Mouse (Mus musculus): Measurements from ENCODE around the gene Bak1.

Gene Bak1

DNA sequence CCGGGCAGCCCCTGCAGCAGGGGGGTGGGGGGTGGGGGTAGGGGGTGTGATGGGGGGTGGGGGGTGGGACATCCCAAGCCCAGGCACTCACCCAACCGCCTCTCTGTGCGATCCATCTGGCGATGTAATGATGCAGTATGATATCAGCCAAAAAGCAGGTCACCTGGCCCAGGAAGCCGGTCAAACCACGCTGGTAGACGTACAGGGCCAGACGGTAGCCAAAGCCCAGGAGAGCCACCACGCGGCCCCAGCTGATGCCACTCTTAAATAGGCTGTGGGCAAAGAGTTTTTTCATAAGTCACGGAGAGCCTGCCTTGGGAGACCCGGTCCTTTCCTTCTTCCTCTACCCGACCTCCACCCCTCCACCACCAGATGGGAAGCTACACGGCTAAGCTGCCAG, 7.7 kb downstream of the Bak1 start:
- DNase-seq (ENCODE audit: low spot score in 2 of 2) = no peak

DNA sequence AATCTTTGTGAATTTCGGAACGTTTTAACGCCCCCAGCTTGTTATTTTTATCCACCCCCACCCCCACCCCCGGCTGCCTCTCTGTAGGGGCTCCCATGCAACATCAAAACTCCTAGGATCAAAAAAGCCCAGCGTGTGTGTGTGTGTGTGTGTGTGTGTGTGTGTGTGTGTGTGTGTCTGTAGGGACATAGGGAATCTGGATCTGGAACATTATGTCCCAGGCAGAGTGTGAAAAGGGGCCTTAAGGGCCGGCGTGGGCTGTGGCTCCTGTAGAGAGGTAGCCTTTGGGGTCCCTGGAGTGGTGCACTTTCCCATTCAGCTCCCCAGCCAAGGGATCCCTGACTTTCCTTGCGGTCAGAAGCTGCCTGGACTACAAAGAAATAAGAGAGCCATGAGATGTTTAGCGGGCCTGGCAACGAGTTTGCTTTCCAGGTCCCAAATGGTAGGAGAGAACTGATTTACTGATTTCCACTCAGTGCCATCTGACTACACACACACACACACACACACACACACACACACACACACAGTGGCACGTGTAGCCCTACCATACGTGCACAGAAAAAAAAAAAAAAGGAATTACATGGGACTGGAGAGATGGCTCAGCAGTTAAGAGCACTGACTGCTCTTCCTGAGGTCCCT, 10.1 kb downstream of the Bak1 start:
- DNase-seq (ENCODE audit: low spot score in 2 of 2) = no peak

DNA sequence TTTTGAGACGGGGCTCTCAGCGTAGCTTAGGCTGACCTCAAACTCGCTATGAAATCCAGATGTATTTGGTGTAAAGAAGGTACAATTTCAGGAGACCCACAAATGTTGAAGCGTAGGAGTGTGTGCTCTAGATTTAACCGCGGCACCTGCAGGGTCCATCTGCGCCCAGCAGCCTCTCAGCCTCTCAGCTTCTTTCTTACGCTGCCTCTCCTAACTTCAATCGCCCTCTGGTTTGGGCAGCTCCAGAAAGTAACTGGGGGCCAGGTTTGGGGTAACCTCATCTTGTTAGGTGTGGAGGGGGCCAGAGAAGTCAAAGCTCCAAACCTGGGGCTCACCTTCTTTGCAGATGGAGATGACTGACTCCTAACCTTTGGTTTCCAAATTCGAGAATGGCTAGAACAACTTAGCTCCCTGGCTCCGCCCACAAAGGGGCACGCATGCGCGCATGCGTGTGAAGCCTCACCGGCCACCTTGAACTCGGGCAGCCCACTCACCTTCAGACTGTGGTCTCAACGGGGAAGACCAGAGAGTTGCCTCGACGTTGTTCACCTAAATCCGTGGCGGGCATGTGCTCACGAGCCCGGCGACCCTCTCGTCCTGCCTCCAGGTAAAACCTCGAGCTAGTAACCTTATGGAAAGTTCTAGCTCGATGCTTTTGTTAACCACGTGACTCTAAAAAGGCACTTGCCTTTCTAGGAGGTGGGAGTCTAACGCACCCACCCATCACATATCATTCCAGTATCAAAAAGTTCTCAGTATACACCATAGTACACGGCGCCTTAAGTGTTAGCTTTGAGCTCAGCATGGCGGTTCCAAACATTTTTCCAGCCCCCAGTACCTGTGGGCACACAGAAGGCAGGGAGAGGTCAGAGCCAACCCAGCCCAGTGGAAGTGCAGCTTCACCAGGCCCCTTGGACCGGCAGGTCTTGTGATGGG, 11.0 kb downstream of the Bak1 start:
- DNase-seq (ENCODE audit: low spot score in 2 of 2) = peak; percentile 68 to 86

DNA sequence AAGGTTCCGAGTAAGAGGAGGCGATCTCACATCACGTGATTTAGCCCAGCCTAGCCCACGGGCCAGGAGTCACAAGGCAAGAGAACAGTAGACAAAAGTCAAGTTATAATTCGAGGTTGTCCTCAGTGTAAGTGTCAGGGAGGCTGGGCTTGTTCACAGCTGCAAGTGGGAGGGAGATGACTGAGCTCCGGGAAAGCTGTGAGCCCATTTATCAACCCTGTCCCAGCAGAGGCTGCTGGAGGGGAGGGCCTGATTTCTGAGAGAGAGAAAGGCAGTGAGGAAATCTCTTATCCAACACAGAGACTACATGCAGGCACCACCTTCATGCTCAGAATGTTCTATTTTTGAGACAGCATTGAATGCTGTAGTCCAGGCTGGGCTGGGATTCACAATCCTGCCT, 15.9 kb downstream of the Bak1 start:
- no peak for DNase-seq (ENCODE audit: low spot score in 2 of 2)

DNA sequence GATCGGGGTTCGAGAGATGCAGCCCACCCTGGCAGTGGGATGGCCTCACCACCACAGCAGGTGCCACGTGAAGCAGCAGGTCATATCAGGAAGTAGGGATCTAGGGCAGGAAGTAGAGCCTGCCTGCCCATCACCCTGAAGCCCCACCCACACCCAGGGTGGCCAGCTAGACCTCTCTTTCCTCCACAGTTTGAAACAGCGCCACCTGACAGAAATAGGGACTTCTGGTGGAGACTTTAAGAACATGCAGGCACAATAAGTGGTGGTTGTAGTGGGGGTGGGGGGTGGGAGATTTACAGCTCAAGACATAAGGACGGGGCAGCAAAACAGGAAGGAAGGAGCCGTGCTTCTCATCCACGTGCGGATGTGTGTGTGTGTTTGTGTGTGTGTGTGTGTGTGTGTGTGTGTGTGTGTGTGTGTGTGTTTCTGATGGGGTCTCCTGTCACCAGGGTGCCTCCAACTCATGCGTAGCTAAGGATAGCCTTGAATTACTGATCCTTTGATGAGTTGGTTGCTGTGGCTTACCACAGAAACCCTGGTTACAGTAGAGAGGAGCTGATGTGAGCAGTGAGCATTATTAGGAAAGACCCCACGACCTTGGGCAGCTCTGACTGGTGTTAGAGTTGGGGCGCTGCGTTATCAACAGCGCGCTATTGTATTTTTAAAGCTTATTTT, 16.7 kb downstream of the Bak1 start:
- DNase-seq (ENCODE audit: low spot score in 2 of 2) = peak in 1 of 2 experiments; percentile 42

DNA sequence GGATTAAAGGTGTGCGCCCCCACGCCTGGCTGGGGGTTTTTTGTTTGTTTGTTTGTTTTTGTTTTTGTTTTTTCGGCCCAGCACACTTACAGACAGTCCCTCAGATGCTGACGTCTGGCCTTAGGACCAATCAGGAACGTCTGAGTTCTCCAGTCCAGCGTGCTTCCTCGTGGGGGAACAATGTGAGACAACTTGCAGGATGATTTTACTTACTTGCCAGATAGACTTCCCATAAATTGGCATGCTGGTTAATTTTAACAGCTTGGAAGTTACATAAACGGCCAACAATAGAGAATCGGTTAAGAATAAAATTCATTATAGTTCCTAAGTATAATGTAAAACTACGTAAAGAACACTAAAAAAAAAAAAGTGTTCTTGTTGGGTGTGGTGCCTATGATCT, 17.6 kb downstream of the Bak1 start:
- DNase-seq (ENCODE audit: low spot score in 2 of 2) = no peak

DNA sequence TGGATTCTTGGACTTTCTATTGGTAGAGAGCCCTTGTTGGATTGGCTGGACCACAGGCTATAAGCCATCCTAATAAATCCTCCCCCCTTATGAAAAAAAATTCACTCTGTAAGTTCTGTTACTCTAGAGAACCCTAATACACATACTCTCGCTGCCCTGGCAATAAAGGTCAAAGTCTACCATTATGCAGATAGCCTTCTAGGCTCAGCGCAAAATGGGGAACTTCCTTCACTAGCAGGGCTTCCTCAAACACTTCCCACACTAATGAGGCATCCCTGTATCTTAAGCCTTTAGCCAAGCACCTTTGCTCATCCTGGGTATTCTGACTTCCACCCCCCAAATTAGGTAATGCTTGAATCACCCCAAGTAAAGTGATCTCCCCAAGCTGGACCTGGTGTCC, 20.5 kb downstream of the Bak1 start:
- no peak for DNase-seq (ENCODE audit: low spot score in 2 of 2)

DNA sequence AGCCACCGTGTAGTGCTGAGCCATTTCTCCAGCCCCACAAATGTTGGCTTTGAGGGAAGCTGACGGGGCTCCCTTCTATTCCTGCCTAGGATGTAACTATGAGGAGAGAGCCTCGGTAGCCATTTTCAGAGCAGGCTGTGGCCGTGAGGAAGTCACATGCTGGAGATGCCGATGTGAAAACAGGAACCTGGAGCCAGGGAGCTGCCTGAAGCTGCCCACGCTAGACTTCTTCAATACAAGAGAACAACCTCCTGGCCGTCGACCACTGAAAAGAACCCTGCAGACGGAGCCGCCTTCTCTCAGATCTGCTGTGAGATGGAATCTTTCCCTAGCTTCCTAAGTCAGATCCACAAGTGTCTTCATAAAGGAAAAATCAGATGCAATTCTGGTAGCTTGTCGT, 23.2 kb downstream of the Bak1 start:
- no peak for DNase-seq (ENCODE audit: low spot score in 2 of 2)

DNA sequence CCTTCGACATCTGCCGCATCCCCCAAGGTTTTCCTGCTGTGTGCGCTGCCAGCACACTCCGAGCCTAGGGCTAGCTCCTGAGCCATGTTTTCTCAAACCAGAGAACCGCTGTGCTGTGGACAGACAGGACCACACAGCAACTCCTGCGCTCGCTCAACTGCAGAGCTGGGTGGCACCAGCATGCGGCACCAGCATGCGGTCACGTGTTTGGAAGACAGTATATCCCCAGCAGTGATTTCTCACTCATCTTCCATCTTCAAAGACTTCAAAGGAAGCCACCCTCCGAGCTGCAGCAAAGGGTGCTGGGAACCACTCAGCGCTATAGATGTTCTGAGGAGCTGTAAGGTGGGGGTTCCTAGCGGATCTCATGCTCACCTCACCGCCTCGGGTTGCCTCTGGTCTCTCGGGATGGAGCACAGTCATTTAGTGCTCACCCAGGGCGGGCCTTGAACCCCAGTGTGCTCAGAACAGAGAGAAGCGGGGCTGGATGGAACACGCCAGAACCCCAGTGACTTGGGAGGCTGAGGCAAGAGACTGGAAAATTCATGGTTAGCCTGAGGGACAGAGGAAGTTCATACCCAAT, 23.8 kb downstream of the Bak1 start:
- no peak for DNase-seq (ENCODE audit: low spot score in 2 of 2)

DNA sequence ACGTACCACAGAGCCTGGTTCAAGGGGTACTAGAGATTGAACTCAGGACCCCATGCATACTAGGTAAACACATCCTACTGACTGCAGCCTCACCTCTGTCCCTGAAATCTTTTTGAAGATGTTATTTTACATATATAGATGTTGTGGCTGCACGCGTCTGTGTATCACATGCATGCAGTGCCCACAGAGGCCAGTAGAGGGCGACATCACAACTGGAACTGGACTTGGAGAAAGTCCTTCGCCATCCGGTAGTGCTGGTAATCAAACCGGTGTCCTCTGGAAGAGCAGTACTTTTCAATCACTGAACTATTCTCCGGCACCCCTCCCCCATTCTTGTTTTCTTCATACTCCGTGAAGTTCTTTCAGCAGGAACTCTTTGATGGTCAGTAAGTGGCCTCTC, 24.4 kb downstream of the Bak1 start:
- DNase-seq (ENCODE audit: low spot score in 2 of 2) = peak in 1 of 2 experiments; percentile 42

DNA sequence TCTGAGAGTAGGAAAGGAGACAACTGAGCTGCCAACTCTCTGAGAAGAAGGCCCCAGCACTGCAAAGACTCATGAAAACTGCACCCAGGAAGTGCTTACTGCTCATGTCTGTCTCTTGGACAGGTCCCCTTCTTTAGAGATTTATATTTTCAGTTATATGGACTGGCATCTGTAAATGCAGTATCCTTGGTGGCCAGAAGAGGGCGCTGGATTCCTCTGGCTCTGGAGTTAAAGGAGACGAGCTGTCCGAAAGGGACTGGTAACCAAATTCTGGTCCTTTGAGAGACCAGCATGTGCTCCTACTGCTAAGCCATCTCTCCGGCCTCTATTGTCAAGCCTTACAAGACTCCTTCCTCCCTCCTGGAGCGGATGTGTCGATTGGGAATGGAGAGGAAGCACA, 26.9 kb downstream of the Bak1 start:
- DNase-seq (ENCODE audit: low spot score in 2 of 2) = no peak

DNA sequence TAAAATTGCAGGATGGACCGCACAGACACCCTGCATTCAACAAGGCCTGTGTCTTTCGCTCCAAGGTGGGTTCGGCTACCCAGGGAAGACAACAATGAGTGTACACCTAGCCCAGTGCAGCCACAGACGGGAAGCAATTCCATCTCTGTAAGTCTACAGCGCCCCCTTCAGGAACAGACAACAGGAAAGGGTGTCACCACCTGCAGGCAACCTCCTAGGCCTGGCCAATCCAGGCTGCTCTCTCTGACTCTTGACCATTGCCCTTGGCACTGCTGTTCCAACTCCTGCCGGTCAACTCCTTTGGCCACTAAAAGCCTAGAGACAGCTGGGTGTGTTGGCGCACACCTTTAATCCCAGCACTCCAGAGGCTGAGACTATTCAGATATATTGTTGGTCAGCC, 27.7 kb downstream of the Bak1 start:
- no peak for DNase-seq (ENCODE audit: low spot score in 2 of 2)

DNA sequence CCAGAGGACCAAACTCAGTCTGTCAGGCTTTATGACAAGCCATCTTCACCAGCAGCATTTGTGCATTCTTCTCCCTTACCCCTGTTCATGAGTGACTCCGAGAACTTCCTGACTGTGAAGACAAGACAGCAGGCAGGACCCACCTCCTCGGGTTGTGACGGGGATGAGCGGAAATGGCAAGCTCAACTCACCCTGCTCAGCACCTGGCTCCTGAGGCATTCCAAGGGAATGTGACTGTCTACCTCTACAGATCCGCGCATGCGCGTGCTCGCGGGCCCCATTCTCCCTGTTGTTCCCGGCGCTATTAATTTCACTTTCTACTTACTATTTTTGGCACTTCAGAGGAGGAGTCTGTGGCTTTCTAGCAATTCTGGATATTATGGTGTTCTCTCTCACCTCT, 28.8 kb downstream of the Bak1 start:
- DNase-seq (ENCODE audit: low spot score in 2 of 2) = no peak

DNA sequence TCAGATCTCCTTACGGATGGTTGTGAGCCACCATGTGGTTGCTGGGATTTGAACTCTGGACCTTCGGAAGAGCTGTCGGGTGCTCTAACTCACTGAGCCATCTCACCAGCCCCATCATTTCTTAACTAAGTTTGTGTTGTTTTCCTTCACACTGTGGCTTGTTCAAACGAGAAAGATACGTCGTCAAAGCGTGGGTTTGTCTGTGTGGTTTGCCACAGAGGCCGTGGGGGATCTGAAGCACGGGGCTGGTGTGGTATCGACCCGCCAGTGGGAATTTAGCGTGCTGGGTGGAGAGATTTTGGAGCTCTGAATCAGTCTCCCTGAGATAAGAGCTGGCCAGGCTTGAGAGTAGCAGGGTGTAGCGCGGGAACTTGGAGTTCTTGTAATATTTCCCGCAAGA, 30.5 kb downstream of the Bak1 start:
- DNase-seq (ENCODE audit: low spot score in 2 of 2) = no peak

DNA sequence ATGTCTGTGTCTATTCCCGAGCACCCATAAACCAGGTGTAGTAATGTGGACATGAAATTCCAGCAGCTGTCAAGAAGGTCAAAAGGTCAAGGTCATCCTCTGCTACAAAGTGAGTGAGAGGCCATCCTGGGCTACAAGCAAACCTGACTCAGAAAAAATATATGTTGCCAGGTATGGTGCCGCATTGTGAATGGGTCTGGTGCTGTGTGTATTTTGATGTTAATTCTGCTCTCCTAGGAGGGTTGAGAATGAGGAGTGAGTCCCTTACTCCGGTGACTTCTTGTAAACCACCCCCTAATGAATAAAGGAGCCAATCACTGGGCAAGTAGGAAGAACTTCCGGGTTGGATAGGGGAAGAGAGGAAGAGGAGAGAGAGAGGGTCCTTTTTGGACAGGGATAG, 31.1 kb downstream of the Bak1 start:
- no peak for DNase-seq (ENCODE audit: low spot score in 2 of 2)

DNA sequence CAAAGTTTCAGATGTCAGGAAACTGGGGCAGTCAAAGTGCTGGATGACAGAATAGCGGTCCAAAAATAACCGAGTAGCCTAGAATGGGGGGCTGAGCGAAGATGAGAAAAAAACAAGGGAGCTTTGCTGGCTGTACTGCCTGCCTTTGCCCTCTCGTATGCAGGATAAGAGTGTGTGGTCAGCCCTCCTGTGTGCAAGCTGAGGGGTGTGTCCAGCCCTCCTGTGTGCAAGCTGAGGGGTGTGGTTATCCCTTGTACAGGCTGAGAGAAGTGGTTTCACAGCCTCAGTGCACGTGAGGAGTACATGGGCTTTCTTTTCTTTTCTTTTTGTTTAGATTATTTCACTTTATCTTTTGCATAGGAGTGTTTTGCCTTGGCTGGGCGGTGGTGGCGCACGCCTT, 33.2 kb downstream of the Bak1 start:
- no peak for DNase-seq (ENCODE audit: low spot score in 2 of 2)

DNA sequence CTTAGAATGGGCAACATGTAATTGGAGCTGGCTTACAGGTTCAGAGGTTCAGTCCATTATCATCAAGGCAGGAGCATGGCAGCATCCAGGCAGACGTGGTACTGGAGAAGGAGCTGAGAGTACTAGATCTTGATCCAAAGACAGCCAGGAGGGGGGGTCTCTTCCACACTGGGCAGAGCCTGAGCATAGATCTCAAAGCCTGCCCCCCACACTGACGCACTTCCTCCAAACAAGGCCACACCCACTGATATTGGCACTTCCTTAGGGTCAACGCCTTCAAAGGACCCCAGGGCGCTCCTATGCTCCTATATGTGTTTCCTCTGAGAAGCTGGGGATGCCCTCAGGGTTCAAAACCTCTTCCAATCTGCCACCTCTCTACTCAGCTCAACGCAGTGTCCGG, 33.8 kb downstream of the Bak1 start:
- no peak for DNase-seq (ENCODE audit: low spot score in 2 of 2)

DNA sequence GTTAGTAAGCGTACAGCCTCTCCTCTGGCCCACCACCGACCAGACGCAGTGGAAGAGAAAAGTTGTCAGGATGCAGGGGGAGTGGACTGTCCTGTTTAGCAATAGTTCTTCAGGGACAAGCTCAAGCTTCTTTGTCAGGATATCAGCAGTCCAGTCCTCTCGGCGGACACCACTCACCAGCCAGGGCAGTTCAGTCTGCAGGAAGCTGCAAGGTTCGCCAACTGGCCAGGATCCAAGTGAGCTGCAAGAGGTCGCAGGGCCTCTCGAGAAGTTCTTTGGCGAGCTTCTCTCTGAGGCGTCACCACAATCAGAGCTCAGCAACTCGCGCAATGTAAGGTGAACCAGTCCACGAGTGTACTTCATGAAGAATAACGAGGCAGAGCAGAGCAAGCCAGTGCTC, 34.4 kb downstream of the Bak1 start:
- DNase-seq (ENCODE audit: low spot score in 2 of 2) = peak; percentile 73 to 75

DNA sequence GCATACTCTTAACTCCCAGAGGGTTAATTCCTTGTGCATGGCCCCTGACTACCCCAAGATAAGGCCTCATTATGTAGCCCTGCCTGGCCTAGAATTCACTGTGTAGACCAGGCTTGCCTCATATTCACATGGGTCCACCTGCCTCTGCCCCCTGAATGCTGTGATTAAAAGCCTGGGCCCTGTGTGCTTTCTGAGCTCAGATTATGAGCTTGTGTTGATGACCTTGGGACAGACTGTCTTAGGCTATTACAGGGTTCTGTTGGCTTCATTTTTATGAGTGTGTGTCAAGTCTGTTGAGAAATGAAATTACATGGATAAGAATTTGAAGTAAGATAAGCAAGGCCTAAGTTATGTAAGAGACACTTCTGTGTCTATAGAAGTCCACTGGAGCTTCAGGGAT, 38.3 kb downstream of the Bak1 start:
- no peak for DNase-seq (ENCODE audit: low spot score in 2 of 2)

DNA sequence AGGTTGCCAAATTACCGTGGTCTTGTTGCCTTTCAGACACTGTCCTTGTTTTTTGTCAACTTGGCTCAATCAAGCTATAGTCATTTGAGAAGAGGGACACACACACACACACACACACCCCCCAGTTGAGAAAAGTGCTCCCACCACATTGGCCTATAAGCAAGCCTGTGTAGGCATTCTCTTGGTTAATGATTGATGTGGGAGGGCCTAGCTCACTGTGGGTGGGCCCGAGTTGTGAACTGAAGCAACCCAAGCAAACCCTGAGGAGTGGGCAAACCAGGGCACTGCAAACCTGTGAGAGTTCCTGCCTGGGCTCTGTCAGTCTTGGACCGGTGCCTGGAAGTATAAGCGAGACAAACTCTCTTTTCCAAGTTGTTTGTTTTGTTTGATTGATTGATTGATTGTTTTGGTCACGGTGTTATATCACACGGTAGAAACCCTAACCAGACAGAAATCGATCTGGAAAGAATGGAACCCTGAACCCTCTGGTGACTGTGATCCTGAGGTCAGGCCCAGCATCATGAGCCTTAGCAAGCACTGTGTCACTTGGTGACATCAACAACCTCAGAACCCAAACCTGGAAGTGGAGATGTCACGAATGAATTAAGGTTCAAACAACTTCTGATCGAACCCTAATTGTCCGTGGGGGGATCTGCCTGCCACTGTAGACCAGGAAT, 43.2 kb downstream of the Bak1 start:
- no peak for DNase-seq (ENCODE audit: low spot score in 2 of 2)

DNA sequence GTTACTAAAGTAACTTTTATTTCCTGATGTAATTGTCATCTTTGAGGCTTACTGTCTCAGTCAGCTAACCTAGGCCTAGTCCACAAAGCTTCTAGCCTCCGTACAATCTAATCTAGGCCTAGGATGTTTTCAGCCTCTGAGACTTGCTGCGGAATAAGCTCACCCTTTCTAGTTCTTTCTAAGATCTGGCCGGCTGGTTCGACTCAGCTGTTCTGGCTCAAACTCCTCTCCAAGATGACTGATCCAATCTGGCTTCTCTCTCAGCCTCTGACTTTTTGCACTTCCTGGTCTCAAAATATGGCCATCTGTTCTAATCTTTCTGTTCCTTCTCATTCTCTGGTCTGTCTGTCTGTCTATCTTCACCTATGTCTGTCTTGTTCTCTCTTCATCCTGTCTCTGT, 45.4 kb downstream of the Bak1 start:
- peak in 1 of 2 experiments; percentile 26 for DNase-seq (ENCODE audit: low spot score in 2 of 2)

DNA sequence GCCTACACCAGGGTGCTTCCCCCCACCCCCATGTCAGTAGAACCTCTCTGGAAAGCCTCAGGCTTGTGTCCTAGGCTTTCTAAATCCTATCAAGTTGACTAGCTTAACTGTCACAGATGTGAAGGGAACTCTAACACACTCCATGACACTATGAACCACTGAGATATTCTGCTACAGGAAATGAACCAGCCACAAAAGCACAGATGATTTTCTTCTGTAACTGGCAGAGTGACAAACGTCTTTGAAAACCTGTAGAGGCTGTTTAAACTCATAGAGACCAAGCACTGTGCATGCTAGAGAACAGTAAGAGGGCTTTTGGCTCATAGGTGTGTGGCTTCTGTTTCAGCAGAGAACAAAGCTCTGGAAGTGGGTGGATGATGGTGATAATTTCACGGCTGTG, 47.8 kb downstream of the Bak1 start:
- no peak for DNase-seq (ENCODE audit: low spot score in 2 of 2)

All from heart, adult 9 months (tissue).